Mouse (Mus musculus) lung, adult 2 months (tissue): Measurements from ENCODE around the gene Pde10a.

Source experiments
- CTCF ChIP-seq: fragments of 200-500 bp; IDR thresholded peaks from 2 replicates; pipeline ENCODE4 v1.5.1; 2011; ENCODE audit warnings: mild to moderate bottlenecking, low read length, control low read depth; ENCODE audit not compliant: insufficient read depth
- POLR2A ChIP-seq: fragments of 200-500 bp; IDR thresholded peaks from 2 replicates; pipeline ENCODE4 v1.6.1; 2011; ENCODE audit warnings: low read depth, mild to moderate bottlenecking, control low read depth, low read length, borderline replicate concordance; ENCODE audit errors: extremely low read depth

DNA sequence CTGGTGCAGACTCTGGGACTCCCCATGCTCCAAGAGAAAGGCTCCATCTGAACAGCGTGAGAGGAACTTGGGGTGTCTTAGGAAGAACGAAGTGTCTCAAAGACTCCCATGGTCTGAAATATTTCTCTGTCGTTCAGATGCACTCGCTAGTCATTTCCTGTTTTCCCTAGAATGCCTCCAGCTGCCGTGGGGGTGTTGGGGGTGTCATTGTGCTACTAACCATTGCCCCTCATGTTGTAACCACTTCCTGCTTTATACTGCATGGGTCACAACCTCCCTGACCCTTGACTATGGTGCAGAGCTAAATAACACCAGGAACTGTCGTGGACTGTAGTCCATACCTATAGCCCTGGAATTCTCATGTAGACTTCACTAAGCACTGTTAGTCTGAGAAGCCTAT, 321.3 kb downstream of the Pde10a start:
- TF ChIP-seq CTCF (no peak), POLR2A (no peak)
